8 mouse cellular contexts compared by ENCODE assay signal in the genomic region with DNA sequence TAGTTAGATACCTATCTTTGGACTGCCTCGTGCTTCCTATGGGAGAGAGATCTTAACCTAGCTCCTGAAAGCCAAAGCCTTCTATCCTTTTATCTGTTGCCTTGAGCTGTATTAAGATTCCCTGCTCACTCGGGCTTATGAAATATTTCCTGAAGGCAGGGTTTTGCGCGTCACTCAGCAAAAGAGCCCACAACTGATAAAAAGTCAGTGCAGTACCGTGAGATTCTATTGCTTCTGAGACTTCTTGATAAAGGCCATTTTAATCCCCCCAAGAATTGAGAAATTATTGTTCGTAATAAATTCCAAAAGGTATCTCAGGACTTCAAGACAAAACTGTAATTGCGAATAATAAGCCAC. TPM values are rescaled to one million over a fixed set of nuclear protein-coding genes. Genes with fewer than 3 reads are reported as not detected.
DNase-seq lines count a peak whose midpoint lies in the region; ATAC-seq and TF ChIP-seq lines count a peak whose summit lies in the region.

No protein-coding gene starts in this region.

- no peak for TF ChIP-seq POLR2A in lung, adult 2 months (IDR thresholded peaks at IDR 0.05; ENCODE audit: borderline replicate concordance, extremely low read depth, low read depth, low read length)

- no peaks in the 10 kb centered on the region for H3K36me3 ChIP-seq in embryonic facial prominence, embryonic 11.5 days (replicated peaks; ENCODE audit: control insufficient read depth, insufficient read depth, low read depth, low read length)
- no peaks in the 10 kb centered on the region for H3K36me3 ChIP-seq in intestine, postnatal 0 days (ENCODE audit: control insufficient read depth, insufficient read depth)
- H3K36me3 ChIP-seq in neural tube, embryonic 14.5 days (ENCODE audit: control insufficient read depth, insufficient read depth, low read length), result no peaks in the 10 kb centered on the region

- 37% methylated on average over 7 of the region's 7 CpGs for WGBS in lung, adult 2 months
- WGBS in embryonic facial prominence, embryonic 11.5 days, result 35% methylated on average over 7 of the region's 7 CpGs
- WGBS in intestine, postnatal 0 days, result 36% methylated on average over 7 of the region's 7 CpGs
- WGBS in neural tube, embryonic 14.5 days, result 36% methylated on average over 7 of the region's 7 CpGs

- H3K27me3 ChIP-seq in embryonic facial prominence, embryonic 11.5 days (ENCODE audit: control insufficient read depth, insufficient read depth, low read length), result peaks cover 2% of the 10 kb centered on the region; the same call in 1 of the 2 replicates
- no peaks in the 10 kb centered on the region for H3K27me3 ChIP-seq in intestine, postnatal 0 days (replicated peaks; ENCODE audit: control insufficient read depth, insufficient read depth, low read length)
- no peaks in the 10 kb centered on the region for H3K27me3 ChIP-seq in neural tube, embryonic 14.5 days (ENCODE audit: control insufficient read depth, insufficient read depth, low read length)

- peak overlapping the region; percentile 45 for H3K4me2 ChIP-seq in embryonic facial prominence, embryonic 11.5 days (ENCODE audit: low read depth, low read length)
- peak overlapping the region; percentile 71 for H3K4me2 ChIP-seq in intestine, postnatal 0 days (replicated peaks; ENCODE audit: low read depth)
- peak overlapping the region; percentile 52 for H3K4me2 ChIP-seq in neural tube, embryonic 14.5 days (ENCODE audit: low read depth, low read length)

- no peaks in the 10 kb centered on the region; the same call in 1 of the 2 replicates for H3K4me1 ChIP-seq in lung, adult 2 months (ENCODE audit: control insufficient read depth, insufficient read depth, low read length)
- no peaks in the 10 kb centered on the region for H3K4me1 ChIP-seq in embryonic facial prominence, embryonic 11.5 days (ENCODE audit: control insufficient read depth, insufficient read depth, low read length)
- no peaks in the 10 kb centered on the region for H3K4me1 ChIP-seq in intestine, postnatal 0 days (replicated peaks; ENCODE audit: control insufficient read depth, insufficient read depth, low read length)
- H3K4me1 ChIP-seq in neural tube, embryonic 14.5 days (ENCODE audit: control insufficient read depth, insufficient read depth, low read length), result no peaks in the 10 kb centered on the region

- H3K9ac ChIP-seq in embryonic facial prominence, embryonic 11.5 days (replicated peaks; ENCODE audit: low read length), result peak overlapping the region; percentile 57
- H3K9ac ChIP-seq in intestine, postnatal 0 days (ENCODE audit: low read depth, low read length), result peak overlapping the region; percentile 42
- peak overlapping the region; percentile 56 for H3K9ac ChIP-seq in neural tube, embryonic 14.5 days (replicated peaks; ENCODE audit: low read depth, low read length)

- H3K9me3 ChIP-seq in embryonic facial prominence, embryonic 11.5 days (replicated peaks; ENCODE audit: control insufficient read depth, low read length), result no peaks in the 10 kb centered on the region
- no peaks in the 10 kb centered on the region for H3K9me3 ChIP-seq in intestine, postnatal 0 days (ENCODE audit: control insufficient read depth)
- H3K9me3 ChIP-seq in neural tube, embryonic 14.5 days (ENCODE audit: control insufficient read depth, low read length), result no peaks in the 10 kb centered on the region

- no peak for DNase-seq in lung, adult 2 months
- DNase-seq in lung, postnatal 25 days (ENCODE audit: low spot score), result no peak
- no peak for DNase-seq in embryonic facial prominence, embryonic 11.5 days (ENCODE audit: low spot score)
- no peak for DNase-seq in urinary bladder, adult 18-20 months (ENCODE audit: low spot score in 2 of 2)
- no peak for DNase-seq in spleen, postnatal 10 days (ENCODE audit: low spot score in 2 of 2)
- no peak for DNase-seq in adrenal gland, adult 2 months

- H3K4me3 ChIP-seq in lung, adult 2 months (replicated peaks; ENCODE audit: extremely low read depth, low read depth, low read length), result peak overlapping the region; percentile 95
- peak overlapping the region; percentile 53 for H3K4me3 ChIP-seq in embryonic facial prominence, embryonic 11.5 days (ENCODE audit: low read depth, low read length)
- peak overlapping the region; percentile 59 for H3K4me3 ChIP-seq in intestine, postnatal 0 days (ENCODE audit: low read depth, low read length)
- peak overlapping the region; percentile 50 for H3K4me3 ChIP-seq in neural tube, embryonic 14.5 days (ENCODE audit: low read depth, low read length)

- TF ChIP-seq CTCF in lung, adult 2 months (IDR thresholded peaks at IDR 0.05; ENCODE audit: insufficient read depth, low read length), result no peak
- TF ChIP-seq CTCF in intestine, postnatal 0 days (IDR thresholded peaks at IDR 0.05; ENCODE audit: low read depth), result no peak

- ATAC-seq in embryonic facial prominence, embryonic 11.5 days (replicated peaks; ENCODE audit: insufficient number of reproducible peaks, low FRiP score, low TSS enrichment, low read depth), result no peak
- no peak for ATAC-seq in intestine, postnatal 0 days
- ATAC-seq in neural tube, embryonic 14.5 days (ENCODE audit: low read depth), result no peak

- no peak overlapping the region for H3K27ac ChIP-seq in embryonic facial prominence, embryonic 11.5 days (replicated peaks; ENCODE audit: low read depth, low read length)
- H3K27ac ChIP-seq in intestine, postnatal 0 days (ENCODE audit: low read depth, low read length), result no peak overlapping the region
- peak overlapping the region; percentile 70 for H3K27ac ChIP-seq in neural tube, embryonic 14.5 days (ENCODE audit: low read depth, low read length)

RNA-seq across cellular contexts. Expression of gene Acsl4, which starts 0.6 kb away (rescaled TPM):
- 11.6 and 17.8 TPM in 2 replicates for polyA plus RNA-seq in lung, adult 2 months (2012; rRNA removed)
- polyA plus RNA-seq in embryonic facial prominence, embryonic 11.5 days (2014; fragmentation: Nextera tagmentation; extraction: Ambion mirVana), result 16.9 and 19.7 TPM in 2 replicates
- polyA plus RNA-seq in intestine, postnatal 0 days (2015; fragmentation: Nextera tagmentation; extraction: Ambion mirVana), result 4.3 and 4.5 TPM in 2 replicates
- polyA plus RNA-seq in neural tube, embryonic 14.5 days (2014; fragmentation: Nextera tagmentation; extraction: Ambion mirVana), result 35.2 and 38.6 TPM in 2 replicates
- total RNA-seq in adrenal gland, adult 2 months (2021), result 100 to 1,000 TPM; 377 to 429 TPM
- 17.4 and 27.3 TPM in 2 replicates for polyA plus RNA-seq in adrenal gland, adult 2 months (2012; rRNA removed)
